Comparison of ENCODE assay signal across 9 mouse cellular contexts in genomic region chr13:69988319-69988718, GRCm38 (mm10).
A peak's percentile ranks its signal among the peaks of the same experiment; 100 is the strongest.
DNase-seq lines count a peak whose midpoint lies in the region; ATAC-seq lines count a peak whose summit lies in the region.
"Had no signal": no experiment of that assay in that cellular context is flagged by ENCODE, and none has a peak within 500 bp of the region (broad histone marks: within the 10 kb centered on the region; RNA-seq: fewer than 3 reads in every experiment).

No protein-coding gene starts in this region.

- H3K4me2 ChIP-seq in hindbrain, embryonic 15.5 days = no peak overlapping the region
- H3K4me2 ChIP-seq: embryonic facial prominence, embryonic 12.5 days had no signal

- WGBS in hindbrain, embryonic 15.5 days = 23% methylated on average over 4 of the region's 4 CpGs

- H3K4me1 ChIP-seq in hindbrain, embryonic 15.5 days (replicated peaks) = peaks cover 30% of the 10 kb centered on the region
- H3K4me1 ChIP-seq: embryonic facial prominence, embryonic 12.5 days had no signal

- no peak overlapping the region for H3K4me3 ChIP-seq in hindbrain, embryonic 15.5 days
- H3K4me3 ChIP-seq: embryonic facial prominence, embryonic 12.5 days had no signal

- H3K9ac ChIP-seq in hindbrain, embryonic 15.5 days = no peak overlapping the region
- H3K9ac ChIP-seq: embryonic facial prominence, embryonic 12.5 days had no signal

- H3K36me3 ChIP-seq in hindbrain, embryonic 15.5 days = no peaks in the 10 kb centered on the region
- H3K36me3 ChIP-seq: embryonic facial prominence, embryonic 12.5 days had no signal

- no peak overlapping the region for H3K27ac ChIP-seq in hindbrain, embryonic 15.5 days (replicated peaks)
- H3K27ac ChIP-seq: embryonic facial prominence, embryonic 12.5 days had no signal

- 0 out of 2 replicates have a peak, but pooled peaks have one; percentile 23 for ATAC-seq in hindbrain, embryonic 15.5 days (ENCODE audit: low FRiP score, low read depth)

- no peaks in the 10 kb centered on the region for H3K27me3 ChIP-seq in hindbrain, embryonic 15.5 days

- intact Hi-C loops in left cerebral cortex, postnatal 4 days (cut with DNase I) = no loop called here

- H3K9me3 ChIP-seq in hindbrain, embryonic 15.5 days = no peaks in the 10 kb centered on the region
- H3K9me3 ChIP-seq: embryonic facial prominence, embryonic 12.5 days had no signal

- peak; percentile 69 to 76 for DNase-seq in cerebellum, postnatal 10 days
- no peak for DNase-seq in cerebellum, adult 9-10 months
- DNase-seq in left cerebral cortex, postnatal 4 days = peak; percentile 79
- no peak for DNase-seq in left cerebral cortex, adult 18-20 months (ENCODE audit: low spot score in 2 of 2)
- DNase-seq in MN1 (ENCODE audit: low spot score) (peak; percentile 28), adipocyte (ENCODE audit: low spot score) (no peak)
- DNase-seq in thymus, postnatal 14 days = no peak

Comparison
In these comparisons a context has a peak if more than half of its experiments do, and no peak if none do; other contexts are left out.
1. DNase-seq: peak in cerebellum, postnatal 10 days (2 of 2), left cerebral cortex, postnatal 4 days (single experiment) and MN1 (single experiment); none in cerebellum, adult 9-10 months (single experiment), left cerebral cortex, adult 18-20 months (0 of 2), thymus, postnatal 14 days (single experiment) and adipocyte (single experiment).